Mouse (Mus musculus): ENCODE measurements around the gene Mtmr12. TPM values are rescaled to one million over a fixed set of nuclear protein-coding genes. Genes with fewer than 3 reads are reported as not detected.
A peak's percentile ranks its signal among the peaks of the same experiment; 100 is the strongest.

Gene Mtmr12
- total and polyA plus RNA-seq, 3 experiments: 14.3 to 38.2 TPM; not detected in 1

- Histone ChIP-seq H3K9ac (ENCODE audit: control insufficient read depth, low read depth, low read length, poor library complexity, severe bottlenecking) (peak overlapping the region; percentile 49), H3K4me3 (ENCODE audit: control insufficient read depth in 1 of 2, insufficient read depth in 1 of 2, low read depth in 2 of 2, low read length in 2 of 2) (no peak overlapping the region; a peak in 1 of 4 replicates), H3K27ac (ENCODE audit: control insufficient read depth, low read depth, low read length) (peak overlapping the region; percentile 71), H3K36me3 (ENCODE audit: control insufficient read depth in 1 of 2, insufficient read depth in 2 of 2, low read length in 2 of 2) (peaks cover 0 to 43% of the 10 kb centered on the region in 2 experiments; a peak in 2 of 4 replicates), H3K79me2 (ENCODE audit: control insufficient read depth, insufficient read depth, low read length, poor library complexity) (no peaks in the 10 kb centered on the region), H3K9me3 (replicated peaks; ENCODE audit: insufficient read depth, low read length) (no peaks in the 10 kb centered on the region), H3K4me1 (ENCODE audit: control insufficient read depth in 1 of 2, insufficient read depth in 2 of 2, low read length in 2 of 2) (peaks cover 18 to 36% of the 10 kb centered on the region in 2 experiments), H3K27me3 (ENCODE audit: control insufficient read depth in 1 of 2, insufficient read depth in 2 of 2, low read length in 2 of 2) (no peaks in the 10 kb centered on the region)
- TF ChIP-seq GABPA (IDR thresholded peaks at IDR 0.05; ENCODE audit: low read depth, low read length): peak; percentile 44; the same call in 1 of the 2 replicates
- no peak for TF ChIP-seq CTCF (IDR thresholded peaks at IDR 0.05 in 2 of 3, conservative IDR thresholded peaks at IDR 0.05 in 1 of 3; ENCODE audit: control insufficient read depth in 1 of 3, insufficient read depth in 1 of 3, low read depth in 2 of 3, low read length in 3 of 3, poor library complexity in 1 of 3, severe bottlenecking in 1 of 3)
- no peak; the same call in 1 of the 2 replicates for TF ChIP-seq USF1 (IDR thresholded peaks at IDR 0.05; ENCODE audit: low read depth, low read length)
- peak; percentile 8; the same call in 1 of the 2 replicates for TF ChIP-seq MEF2A (IDR thresholded peaks at IDR 0.05; ENCODE audit: extremely low read depth, insufficient replicate concordance, low read depth, low read length, poor library complexity, severe bottlenecking)
- TF ChIP-seq MAX (IDR thresholded peaks at IDR 0.05; ENCODE audit: low read length): peak; percentile 86
- TF ChIP-seq TBP (IDR thresholded peaks at IDR 0.05; ENCODE audit: low read depth, low read length): 0 out of 2 replicates have a peak, but pooled peaks have one; percentile 33
- TF ChIP-seq MYC (IDR thresholded peaks at IDR 0.05; ENCODE audit: low read depth, low read length): peak; percentile 78; the same call in 1 of the 2 replicates
- peak; percentile 29; the same call in 1 of the 2 replicates for TF ChIP-seq ETS1 (IDR thresholded peaks at IDR 0.05; ENCODE audit: low read depth, low read length)
- TF ChIP-seq MXI1 (IDR thresholded peaks at IDR 0.05; ENCODE audit: low read depth, low read length): peak; percentile 81; the same call in 1 of the 2 replicates
- no peak for TF ChIP-seq ZKSCAN1 (IDR thresholded peaks at IDR 0.05; ENCODE audit: low read depth, low read length)
- TF ChIP-seq USF2 (IDR thresholded peaks at IDR 0.05; ENCODE audit: borderline replicate concordance in 1 of 2, insufficient read depth in 1 of 2, low read depth in 1 of 2, low read length in 2 of 2): no peak
- no peak for TF ChIP-seq RAD21 (IDR thresholded peaks at IDR 0.05; ENCODE audit: low read depth, low read length)
- no peak for TF ChIP-seq POLR2AphosphoS5 (IDR thresholded peaks at IDR 0.05; ENCODE audit: borderline replicate concordance, low read depth, low read length)
- TF ChIP-seq MAFK (IDR thresholded peaks at IDR 0.05; ENCODE audit: borderline replicate concordance, low read depth, low read length): 0 out of 2 replicates have a peak, but pooled peaks have one; percentile 33
- TF ChIP-seq KAT2A (conservative IDR thresholded peaks at IDR 0.05; ENCODE audit: low read depth, low read length): no peak
- no peak for TF ChIP-seq NRF1 (IDR thresholded peaks at IDR 0.05; ENCODE audit: insufficient read depth, low read depth, low read length, poor library complexity, severe bottlenecking)
- TF ChIP-seq EP300 (IDR thresholded peaks at IDR 0.05; ENCODE audit: low read depth in 1 of 2, low read length in 2 of 2): peak; percentile 36 to 39; a peak in 3 of 4 replicates
- peak; percentile 61 for DNase-seq (ENCODE audit: low read depth, low spot score)
Observed at GRCm38 (mm10) chr15:12306188-12307071, 101.6 kb downstream of the Mtmr12 start.

All from MEL (cell line).